Mouse (Mus musculus) C2C12 (cell line): ENCODE data around the gene 1700008O03Rik.

Experiments
- CTCF ChIP-seq: IDR thresholded peaks from one replicate; pipeline ENCODE4 v1.5.1; 2011; ENCODE audit not compliant: control insufficient read depth, insufficient read depth, insufficient read length
- MYOD1 ChIP-seq: IDR thresholded peaks from one replicate; pipeline ENCODE4 v1.6.1; 2011; ENCODE audit warnings: low read depth; ENCODE audit not compliant: control insufficient read depth, insufficient read length

- TF ChIP-seq MYOD1 (no peak), CTCF (no peak)
These were observed 25.5 kb upstream of the 1700008O03Rik start for GRCm38 (mm10) chr7:44411144-44411543.
